Mouse (Mus musculus) ovary, postnatal 36 days (tissue): ENCODE results near the gene Card6.
A peak's percentile ranks its signal among the peaks of the same experiment; 100 is the strongest.

Experiments used
- DNase-seq: peaks from one replicate; pipeline ENCODE4 v3.0.0; 2022; ENCODE audit warnings: low spot score, mixed read lengths

The Card6 gene

GRCm38 (mm10) chr15:5107686-5108654 is at the start of gene Card6:
Card6 (minus strand) TSS chr15:5108539.
- DNase-seq = no peak

GRCm38 (mm10) chr15:5157386-5157785 is 49.0 kb upstream of the Card6 start:
- no peak for DNase-seq

GRCm38 (mm10) chr15:5156355-5156754 is 48.0 kb upstream of the Card6 start:
- no peak for DNase-seq

- DNase-seq = no peak
Observed at GRCm38 (mm10) chr15:5155093-5155492, 46.8 kb upstream of the Card6 start.

GRCm38 (mm10) chr15:5154621-5155020 is 46.3 kb upstream of the Card6 start:
- no peak for DNase-seq

- DNase-seq = no peak
Observed at GRCm38 (mm10) chr15:5152171-5152570, 43.8 kb upstream of the Card6 start.

GRCm38 (mm10) chr15:5149187-5149586 is 40.8 kb upstream of the Card6 start:
- DNase-seq = no peak

GRCm38 (mm10) chr15:5145196-5145945 is 37.0 kb upstream of the Card6 start:
- no peak for DNase-seq

GRCm38 (mm10) chr15:5144021-5144778 is 35.9 kb upstream of the Card6 start:
- DNase-seq = peak; percentile 77

- DNase-seq = peak; percentile 79
Observed at GRCm38 (mm10) chr15:5143361-5144020, 35.2 kb upstream of the Card6 start, which contains the start of gene Prkaa1. Prkaa1 (plus strand) TSS chr15:5143861.

GRCm38 (mm10) chr15:5142714-5143113 is 34.4 kb upstream of the Card6 start:
- DNase-seq = no peak

- no peak for DNase-seq
Observed at GRCm38 (mm10) chr15:5142047-5142446, 33.7 kb upstream of the Card6 start.

GRCm38 (mm10) chr15:5140357-5140756 is 32.0 kb upstream of the Card6 start:
- DNase-seq = no peak

GRCm38 (mm10) chr15:5139863-5140262 is 31.5 kb upstream of the Card6 start:
- no peak for DNase-seq

GRCm38 (mm10) chr15:5139366-5139765 is 31.0 kb upstream of the Card6 start:
- no peak for DNase-seq

- DNase-seq = no peak
Observed at GRCm38 (mm10) chr15:5138021-5138856, 29.9 kb upstream of the Card6 start.

GRCm38 (mm10) chr15:5134945-5135483 is 26.7 kb upstream of the Card6 start:
- no peak for DNase-seq

GRCm38 (mm10) chr15:5134179-5134578 is 25.8 kb upstream of the Card6 start:
- DNase-seq = no peak

GRCm38 (mm10) chr15:5133301-5133700 is 25.0 kb upstream of the Card6 start:
- no peak for DNase-seq
